In genomic region chr17:27130246-27130645, GRCm38 (mm10) we compare ENCODE assay signal across 11 mouse cellular contexts. TPM values are rescaled to one million over a fixed set of nuclear protein-coding genes. Genes with fewer than 3 reads are reported as not detected.
DNase-seq lines count a peak whose midpoint lies in the region; ATAC-seq and TF ChIP-seq lines count a peak whose summit lies in the region.
"Had no signal": no experiment of that assay in that cellular context is flagged by ENCODE, and none has a peak within 500 bp of the region (broad histone marks: within the 10 kb centered on the region; RNA-seq: fewer than 3 reads in every experiment).

No protein-coding gene starts in this region.

- no peak overlapping the region for H3K4me3 ChIP-seq in hindbrain, embryonic 12.5 days
- H3K4me3 ChIP-seq in liver, embryonic 13.5 days (replicated peaks) = no peak overlapping the region
- H3K4me3 ChIP-seq in stomach, postnatal 0 days (ENCODE audit: low read depth, low read length) = no peak overlapping the region

- intact Hi-C loops in heart, postnatal 10 days (cut with DNase I) = no loop called here

- DNase-seq in kidney, postnatal 10 days = peak; percentile 38
- DNase-seq in kidney, postnatal 25 days = no peak
- no peak for DNase-seq in liver, embryonic 13.5 days
- peak; percentile 72 for DNase-seq in stomach, postnatal 0 days (ENCODE audit: low spot score)
- DNase-seq in right cerebral cortex, postnatal 36 days (ENCODE audit: low spot score in 2 of 2) = no peak
- DNase-seq in heart, postnatal 10 days = no peak
- DNase-seq: cerebellum, adult 8-10 months; kidney, adult 2 months had no signal

- TF ChIP-seq EP300 in stomach, postnatal 0 days (optimal IDR thresholded peaks at IDR 0.05) = no peak

- peak overlapping the region; percentile 27; the same call in 1 of the 2 replicates for H3K9ac ChIP-seq in hindbrain, embryonic 12.5 days
- 0 out of 2 replicates have a peak overlapping the region, but pooled peaks have one; percentile 9 for H3K9ac ChIP-seq in liver, embryonic 13.5 days
- H3K9ac ChIP-seq in stomach, postnatal 0 days (ENCODE audit: low read length) = 0 out of 2 replicates have a peak overlapping the region, but pooled peaks have one; percentile 18

- ATAC-seq in hindbrain, embryonic 12.5 days (ENCODE audit: low FRiP score) = no peak
- ATAC-seq in liver, embryonic 13.5 days (ENCODE audit: low read depth) = no peak
- ATAC-seq in stomach, postnatal 0 days (ENCODE audit: low FRiP score, low TSS enrichment) = no peak
- ATAC-seq in megakaryocyte-erythroid progenitor cell, adult 5-6 weeks (replicated peaks; ENCODE audit: low FRiP score, low TSS enrichment, poor library complexity, severe bottlenecking) = no peak

- H3K4me1 ChIP-seq in hindbrain, embryonic 12.5 days = peaks cover 55% of the 10 kb centered on the region
- peaks cover 71% of the 10 kb centered on the region for H3K4me1 ChIP-seq in liver, embryonic 13.5 days (replicated peaks)
- H3K4me1 ChIP-seq in stomach, postnatal 0 days (replicated peaks; ENCODE audit: control insufficient read depth, insufficient read depth) = peaks cover 3% of the 10 kb centered on the region; the same call in 1 of the 2 replicates

- peak overlapping the region; percentile 60 for H3K27ac ChIP-seq in hindbrain, embryonic 12.5 days
- no peak overlapping the region for H3K27ac ChIP-seq in liver, embryonic 13.5 days
- no peak overlapping the region for H3K27ac ChIP-seq in stomach, postnatal 0 days (replicated peaks)

- 55% methylated on average over 9 of the region's 9 CpGs for WGBS in hindbrain, embryonic 12.5 days
- WGBS in liver, embryonic 13.5 days (ENCODE audit: insufficient replicate concordance) = 63% methylated on average over 9 of the region's 9 CpGs
- 38% methylated on average over 9 of the region's 9 CpGs for WGBS in stomach, postnatal 0 days

- H3K27me3 ChIP-seq in hindbrain, embryonic 12.5 days = peaks cover 5% of the 10 kb centered on the region; the same call in 1 of the 2 replicates
- H3K27me3 ChIP-seq in liver, embryonic 13.5 days = no peaks in the 10 kb centered on the region
- H3K27me3 ChIP-seq in stomach, postnatal 0 days (ENCODE audit: control insufficient read depth, insufficient read depth, low read length) = no peaks in the 10 kb centered on the region

- no peaks in the 10 kb centered on the region for H3K9me3 ChIP-seq in hindbrain, embryonic 12.5 days (replicated peaks)
- no peaks in the 10 kb centered on the region for H3K9me3 ChIP-seq in liver, embryonic 13.5 days (replicated peaks)
- H3K9me3 ChIP-seq in stomach, postnatal 0 days (ENCODE audit: control insufficient read depth, low read length) = no peaks in the 10 kb centered on the region

- no peaks in the 10 kb centered on the region; the same call in 1 of the 2 replicates for H3K36me3 ChIP-seq in hindbrain, embryonic 12.5 days
- peaks cover 23% of the 10 kb centered on the region for H3K36me3 ChIP-seq in liver, embryonic 13.5 days
- no peaks in the 10 kb centered on the region for H3K36me3 ChIP-seq in stomach, postnatal 0 days (ENCODE audit: control insufficient read depth, insufficient read depth, low read length)

- H3K4me2 ChIP-seq in hindbrain, embryonic 12.5 days (replicated peaks) = no peak overlapping the region
- H3K4me2 ChIP-seq in liver, embryonic 13.5 days = 0 out of 2 replicates have a peak overlapping the region, but pooled peaks have one; percentile 13
- H3K4me2 ChIP-seq in stomach, postnatal 0 days (replicated peaks; ENCODE audit: low read depth) = no peak overlapping the region

- no peak for TF ChIP-seq CTCF in stomach, postnatal 0 days (IDR thresholded peaks at IDR 0.05; ENCODE audit: low read depth)

RNA-seq across cellular contexts. Expression of gene Uqcc2, which starts 3.5 kb away (rescaled TPM):
- polyA plus RNA-seq in hindbrain, embryonic 12.5 days (2016; fragmentation: Nextera tagmentation; extraction: Ambion mirVana) = 263 and 312 TPM in 2 replicates
- 211 and 216 TPM in 2 replicates for polyA plus RNA-seq in liver, embryonic 13.5 days (2015; fragmentation: Nextera tagmentation; extraction: Ambion mirVana)
- 234 and 250 TPM in 2 replicates for polyA plus RNA-seq in stomach, postnatal 0 days (2015; fragmentation: Nextera tagmentation; extraction: Ambion mirVana)
- 180 and 198 TPM in 2 replicates for total RNA-seq in megakaryocyte-erythroid progenitor cell, adult 5-6 weeks (2014; fragmentation: Nextera tagmentation)
- total RNA-seq in megakaryocyte-erythroid progenitor cell, adult 5-6 weeks (2017) = 177 and 204 TPM in 2 replicates
- total RNA-seq in heart, postnatal 10 days (2021) = 100 to 1,000 TPM; 278 to 279 TPM

RNA-seq across cellular contexts. Expression of gene Ip6k3, which starts 37.3 kb away (rescaled TPM):
- 0.40 and 0.54 TPM in 2 replicates for polyA plus RNA-seq in hindbrain, embryonic 12.5 days (2016; fragmentation: Nextera tagmentation; extraction: Ambion mirVana)
- polyA plus RNA-seq in liver, embryonic 13.5 days (2015; fragmentation: Nextera tagmentation; extraction: Ambion mirVana) = 0.06 TPM in 1 of 2 replicates, not detected in the other
- polyA plus RNA-seq in stomach, postnatal 0 days (2015; fragmentation: Nextera tagmentation; extraction: Ambion mirVana) = 0.13 and 0.16 TPM in 2 replicates
- not detected in 2 replicates for total RNA-seq in megakaryocyte-erythroid progenitor cell, adult 5-6 weeks (2014; fragmentation: Nextera tagmentation)
- total RNA-seq in megakaryocyte-erythroid progenitor cell, adult 5-6 weeks (2017) = not detected in 2 replicates
- 1 to 10 TPM; 9.2 to 10.0 TPM for total RNA-seq in heart, postnatal 10 days (2021)
- total RNA-seq: megakaryocyte progenitor cell, adult 5-6 weeks had no signal

Comparison
In these comparisons a context has a peak if more than half of its experiments do, and no peak if none do; other contexts are left out.
1. DNase-seq: peak in kidney, postnatal 10 days (single experiment) and stomach, postnatal 0 days (single experiment); none in kidney, postnatal 25 days (0 of 2), liver, embryonic 13.5 days (single experiment), right cerebral cortex, postnatal 36 days (0 of 2) and heart, postnatal 10 days (0 of 2).
2. Peak in every context shown above with its lines, with median percentiles within 50 percentile points of each other: H3K9ac ChIP-seq.